Mouse (Mus musculus) T-helper 17 cell (primary cell): ENCODE results near the gene Cavin4.

Source experiments
- in situ Hi-C, 2 experiments: fragments of 300-600 bp; cut with MboI, MseI; formaldehyde crosslinking; loops; 1 replicate in 1 of 2; 2 replicates in 1 of 2; pipeline ENCODE4 v1.15.1; 2025; ENCODE audit warnings: high pct_unique_total_duplicates in 2 of 2

Gene Cavin4

DNA sequence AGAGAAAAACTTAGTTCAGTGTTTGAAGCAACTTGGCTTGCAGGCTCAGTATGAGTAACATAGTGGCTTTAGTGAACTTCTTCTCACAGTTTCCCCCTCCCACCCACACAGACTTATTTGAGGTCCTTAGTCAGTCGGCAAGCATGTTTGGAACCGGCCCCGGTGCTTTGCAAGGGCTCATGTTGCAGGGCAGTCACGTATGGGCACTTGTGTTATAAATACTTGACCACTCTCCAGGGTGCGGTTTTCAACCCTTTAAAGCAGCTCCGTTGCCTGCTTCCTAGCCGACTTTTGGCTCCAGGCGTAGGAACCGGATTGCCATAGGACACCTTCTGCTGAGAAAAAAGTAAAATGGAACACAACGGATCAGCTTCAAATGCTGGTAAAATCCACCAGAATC lies at the start of gene Cavin4:
Gene Cavin4 (plus strand): TSS at position 244 of the 400 bp plus-strand sequence.
- in situ Hi-C loops, result no loop called here

DNA sequence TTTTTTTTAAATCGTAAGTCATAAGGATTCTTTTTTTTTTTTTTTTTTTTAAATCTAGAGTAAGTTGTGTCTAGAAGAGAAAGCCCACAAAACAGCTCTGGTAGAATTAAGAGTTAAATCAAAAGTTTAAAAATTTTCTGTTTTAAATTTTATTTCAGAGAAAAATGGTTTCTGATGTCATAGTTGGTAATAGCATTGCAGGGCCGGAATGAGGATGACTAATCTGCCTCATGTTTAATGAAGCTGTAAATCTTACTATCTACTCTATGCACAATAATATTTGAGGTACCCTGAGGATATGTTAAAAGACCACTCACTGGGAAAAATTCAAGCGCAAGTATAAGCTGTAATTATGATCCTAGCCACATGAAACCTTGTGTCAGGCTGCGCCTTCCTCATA lies 47.8 kb upstream of the Cavin4 start:
- in situ Hi-C loops, result no loop called here

- in situ Hi-C loops, result no loop called here
Measured at GRCm38 (mm10) chr4:48617201-48617600, 46.1 kb upstream of the Cavin4 start.

GRCm38 (mm10) chr4:48620121-48620520 lies 43.2 kb upstream of the Cavin4 start:
- in situ Hi-C loops, result no loop called here

DNA sequence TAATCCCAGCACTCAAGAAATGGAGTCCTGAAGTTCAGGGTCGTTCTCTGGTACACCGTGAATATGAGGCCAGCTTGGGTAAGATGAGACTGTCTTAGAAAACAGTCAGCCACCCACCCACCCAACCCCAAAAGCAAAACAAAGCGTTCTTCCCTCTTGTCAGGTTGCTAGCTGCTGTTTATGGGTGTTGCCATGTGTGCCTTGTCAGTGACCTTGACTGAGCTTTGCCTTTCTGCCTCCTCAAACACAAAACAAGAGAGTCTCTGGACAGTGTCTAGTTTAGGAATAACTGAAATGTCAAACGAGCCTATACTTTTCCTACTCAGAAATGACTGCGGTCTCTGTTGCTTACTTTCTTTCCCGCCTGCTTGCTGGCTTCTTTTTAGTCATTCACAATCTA lies 41.1 kb upstream of the Cavin4 start:
- in situ Hi-C loops, result no loop called here

- in situ Hi-C loops, result no loop called here
Measured at GRCm38 (mm10) chr4:48622946-48623345, 40.4 kb upstream of the Cavin4 start.

DNA sequence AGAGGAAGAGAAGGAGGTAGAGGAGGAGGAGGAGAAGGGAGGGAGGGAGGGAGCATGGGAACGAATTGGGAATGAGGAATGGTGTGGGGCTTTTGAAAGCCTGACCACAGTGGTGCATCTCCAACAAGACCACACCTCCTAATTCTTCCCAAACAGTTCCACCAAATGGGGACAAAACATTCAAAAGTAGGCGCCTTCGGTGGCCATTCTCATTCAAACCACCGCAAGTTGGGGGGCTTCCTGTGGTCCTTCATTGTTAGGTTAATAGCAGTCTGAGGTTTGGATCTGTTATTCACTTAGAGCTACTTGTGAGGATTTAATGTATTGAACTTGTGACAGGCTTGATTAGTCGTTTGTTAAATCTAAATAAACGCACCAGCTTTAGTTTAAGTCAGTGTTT lies 38.4 kb upstream of the Cavin4 start:
- in situ Hi-C loops, result no loop called here

DNA sequence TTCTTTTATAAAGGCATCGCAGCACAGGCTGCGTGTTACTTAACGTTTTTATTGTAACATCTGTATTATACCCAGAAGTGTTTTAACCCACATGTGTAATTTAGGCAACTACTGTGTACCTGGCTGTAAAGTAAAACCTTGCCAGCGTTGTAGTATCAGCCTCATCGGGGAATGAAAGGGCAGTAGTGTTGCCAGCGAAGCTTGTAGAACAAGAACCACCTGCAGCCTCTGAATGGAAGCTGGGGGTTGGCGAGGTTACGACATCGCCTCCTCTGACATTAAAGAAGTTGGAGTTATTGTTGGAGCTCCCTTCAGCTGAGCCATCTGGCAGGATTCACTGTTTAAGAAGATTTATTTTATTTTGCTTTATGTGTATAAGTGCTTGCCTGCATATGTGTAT lies 37.5 kb upstream of the Cavin4 start:
- in situ Hi-C loops, result no loop called here

GRCm38 (mm10) chr4:48629445-48629844 lies 33.9 kb upstream of the Cavin4 start:
- in situ Hi-C loops, result no loop called here

GRCm38 (mm10) chr4:48633529-48633928 lies 29.8 kb upstream of the Cavin4 start:
- in situ Hi-C loops, result no loop called here

GRCm38 (mm10) chr4:48634058-48634457 lies 29.3 kb upstream of the Cavin4 start:
- in situ Hi-C loops, result no loop called here

- in situ Hi-C loops, result no loop called here
Measured at GRCm38 (mm10) chr4:48636831-48637230, 26.5 kb upstream of the Cavin4 start.

DNA sequence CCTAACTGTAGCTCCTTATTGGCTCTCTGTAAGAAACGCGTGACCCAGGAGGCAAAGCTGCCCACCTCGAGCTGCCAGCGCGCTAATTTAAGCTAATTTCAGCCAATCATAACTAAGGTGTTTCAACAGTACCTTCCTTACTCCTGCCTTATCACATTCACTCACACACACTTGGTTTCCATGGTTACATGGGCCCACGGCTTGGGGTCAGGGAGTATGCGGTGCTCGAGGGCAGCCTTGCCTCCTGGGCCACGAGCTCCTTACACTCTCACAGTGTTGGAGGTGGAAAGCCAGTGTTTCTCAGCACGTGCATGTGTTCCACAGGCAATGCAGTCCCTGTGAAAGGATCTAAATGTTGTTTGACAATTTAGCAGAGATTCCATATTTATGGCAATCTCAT lies 25.2 kb upstream of the Cavin4 start:
- in situ Hi-C loops, result no loop called here

DNA sequence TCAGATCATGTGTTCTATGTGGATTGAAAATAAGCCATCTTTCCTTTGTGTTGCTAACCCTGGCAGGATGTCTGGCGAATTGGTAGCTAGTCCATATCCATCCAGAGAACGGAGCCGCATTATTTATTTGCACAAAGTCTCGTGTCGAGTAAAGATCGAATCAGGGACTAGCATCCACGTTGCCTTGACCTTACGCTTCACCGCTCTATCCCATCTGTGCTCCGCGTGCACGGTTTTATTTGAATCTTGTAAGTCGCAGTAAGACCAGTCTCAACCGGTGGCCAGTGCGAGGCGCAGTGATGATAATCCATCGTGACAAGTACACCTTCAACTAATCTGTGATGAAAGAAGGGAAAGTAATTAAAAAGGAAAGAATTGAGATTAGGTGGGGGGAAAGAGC lies 23.8 kb upstream of the Cavin4 start:
- in situ Hi-C loops, result no loop called here

- in situ Hi-C loops, result no loop called here
Measured at GRCm38 (mm10) chr4:48643801-48644200, 19.5 kb upstream of the Cavin4 start.

- in situ Hi-C loops, result no loop called here
Measured at GRCm38 (mm10) chr4:48646143-48646542, 17.2 kb upstream of the Cavin4 start.

GRCm38 (mm10) chr4:48650617-48651360 lies 12.5 kb upstream of the Cavin4 start:
- in situ Hi-C loops, result no loop called here

DNA sequence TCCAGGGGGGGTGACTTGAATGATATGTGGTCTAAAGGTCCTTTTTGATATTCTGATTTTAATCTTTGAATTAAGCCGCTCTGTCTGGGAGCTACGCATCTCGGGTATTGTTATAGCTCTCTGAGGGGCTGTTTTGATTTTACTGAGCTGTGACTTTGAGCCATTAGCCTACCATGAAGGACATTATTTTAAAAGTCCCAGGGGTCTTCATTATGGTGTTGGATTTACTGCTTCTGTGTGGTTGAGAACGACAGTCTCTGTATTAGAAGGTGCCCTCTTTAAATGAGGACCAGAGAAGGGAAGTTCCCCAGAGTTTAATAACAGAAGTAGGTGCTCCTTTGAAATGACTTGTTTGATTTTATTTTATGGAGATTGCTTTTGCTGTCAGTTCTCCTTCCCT lies 9.2 kb upstream of the Cavin4 start:
- in situ Hi-C loops, result no loop called here

DNA sequence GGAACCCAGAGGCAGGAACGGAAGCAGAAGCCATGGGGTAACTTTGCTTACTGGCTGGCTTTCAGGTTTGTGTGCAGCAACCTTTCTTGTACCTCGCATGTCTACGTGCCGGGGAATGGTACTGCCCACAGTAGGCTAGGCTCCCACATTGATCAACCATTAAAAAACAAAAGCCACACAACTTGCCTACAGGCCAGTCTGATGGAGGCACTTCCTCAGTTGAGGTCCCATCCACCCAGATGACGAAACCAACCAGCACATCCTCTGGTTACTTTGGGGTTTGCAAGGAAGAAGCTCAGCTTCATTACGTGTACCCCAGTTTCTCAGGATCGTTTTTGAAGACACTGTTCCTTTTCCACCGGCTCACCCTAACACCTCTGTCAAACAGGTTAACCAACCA lies 6.8 kb upstream of the Cavin4 start:
- in situ Hi-C loops, result no loop called here

- in situ Hi-C loops, result no loop called here
Measured at GRCm38 (mm10) chr4:48660144-48660543, 3.2 kb upstream of the Cavin4 start.

GRCm38 (mm10) chr4:48660619-48661575 lies 2.4 kb upstream of the Cavin4 start:
- in situ Hi-C loops, result no loop called here

- in situ Hi-C loops, result no loop called here
Measured at GRCm38 (mm10) chr4:48664021-48664420, 707 bp downstream of the Cavin4 start.

DNA sequence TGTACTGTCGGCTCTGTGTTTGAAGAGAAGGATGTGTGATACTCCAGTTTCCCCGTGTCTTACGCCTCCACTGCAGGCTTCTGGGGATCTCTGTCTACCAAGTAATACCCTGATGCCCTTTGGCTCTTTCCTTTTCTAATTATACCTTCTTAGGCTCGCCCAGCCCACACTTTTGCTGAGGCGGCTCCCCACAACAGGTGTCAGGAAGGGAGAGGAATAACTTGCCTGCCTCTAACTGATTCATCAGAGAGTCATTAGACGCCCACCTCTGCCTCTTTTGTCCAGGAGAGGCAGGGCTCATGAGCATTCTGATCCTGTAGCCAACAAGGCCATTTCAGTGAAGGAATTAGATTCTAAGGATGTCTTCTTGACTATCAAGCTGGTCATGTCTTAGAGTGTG lies 4.0 kb downstream of the Cavin4 start:
- in situ Hi-C loops, result loop anchor here in 1 of 2 experiments (5.0 kb wide), 1 partner anchor 90 kb away; no protein-coding TSS in a partner anchor
